10 mouse cellular contexts compared by ENCODE assay signal in the genomic region with DNA sequence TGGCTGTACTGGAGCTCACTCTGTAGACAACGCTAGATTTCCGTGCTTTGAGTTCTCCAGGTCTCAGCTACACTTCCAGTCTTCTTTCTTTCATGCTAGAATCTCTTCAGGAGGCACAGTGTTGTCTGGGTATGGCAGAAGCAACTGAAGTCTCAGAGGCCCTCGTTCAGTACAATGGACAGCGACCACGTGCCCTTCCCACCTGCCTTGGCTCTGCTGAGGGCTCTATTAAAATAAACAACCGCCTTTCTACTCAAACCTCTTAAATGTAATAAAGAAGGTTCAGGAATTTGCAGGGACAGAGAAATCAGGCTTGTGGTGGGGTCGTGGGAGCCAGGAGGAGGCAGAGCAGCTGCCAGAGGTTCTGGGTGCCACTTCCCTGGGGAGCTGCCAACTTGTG. TPM values are rescaled to one million over a fixed set of nuclear protein-coding genes. Genes with fewer than 3 reads are reported as not detected.
DNase-seq lines count a peak whose midpoint lies in the region; ATAC-seq and TF ChIP-seq lines count a peak whose summit lies in the region.
"Had no signal": no experiment of that assay in that cellular context is flagged by ENCODE, and none has a peak within 500 bp of the region (broad histone marks: within the 10 kb centered on the region; RNA-seq: fewer than 3 reads in every experiment).

No protein-coding gene starts in this region.

- H3K4me3 ChIP-seq in thymus, adult 2 months (ENCODE audit: control insufficient read depth, insufficient read depth, low read length), result no peak overlapping the region
- H3K4me3 ChIP-seq in limb, embryonic 14.5 days (replicated peaks; ENCODE audit: low read length), result no peak overlapping the region

- H3K9ac ChIP-seq in limb, embryonic 14.5 days (ENCODE audit: low read depth, low read length, severe bottlenecking), result no peak overlapping the region

- ATAC-seq in limb, embryonic 14.5 days (ENCODE audit: low FRiP score, low read depth), result no peak
- ATAC-seq: intestine, postnatal 0 days had no signal

- H3K4me2 ChIP-seq in limb, embryonic 14.5 days (replicated peaks; ENCODE audit: low read depth, low read length, severe bottlenecking), result no peak overlapping the region

- no peak for TF ChIP-seq CTCF in thymus, adult 2 months (IDR thresholded peaks at IDR 0.05; ENCODE audit: borderline replicate concordance, control insufficient read depth, extremely low read depth, insufficient read depth, low read length, poor library complexity)

- peaks cover 3% of the 10 kb centered on the region for H3K4me1 ChIP-seq in thymus, adult 2 months (replicated peaks; ENCODE audit: control insufficient read depth, insufficient read depth, low read length)
- no peaks in the 10 kb centered on the region for H3K4me1 ChIP-seq in limb, embryonic 14.5 days (ENCODE audit: control insufficient read depth, insufficient read depth, low read length)

- H3K9me3 ChIP-seq in limb, embryonic 14.5 days (ENCODE audit: control insufficient read depth, low read length), result no peaks in the 10 kb centered on the region

- DNase-seq in adrenal gland, postnatal 25 days, result peak; percentile 56
- DNase-seq in adrenal gland, adult 8-10 months, result no peak
- DNase-seq in thymus, adult 2 months, result peak; percentile 61
- no peak for DNase-seq in thymus, adult 18-20 months
- peak; percentile 78 for DNase-seq in limb, embryonic 14.5 days (ENCODE audit: low spot score)
- DNase-seq in thymus, postnatal 4 days, result peak; percentile 82
- DNase-seq in cerebellum, postnatal 14 days, result no peak
- DNase-seq in gastrocnemius, adult 18-20 months (ENCODE audit: low spot score), result no peak

- no peak overlapping the region for H3K27ac ChIP-seq in thymus, adult 2 months (ENCODE audit: control insufficient read depth, insufficient read depth, low read length)
- H3K27ac ChIP-seq in limb, embryonic 14.5 days (replicated peaks; ENCODE audit: low read depth, low read length), result no peak overlapping the region
- H3K27ac ChIP-seq: macrophage had no signal

- H3K27me3 ChIP-seq in thymus, adult 2 months (ENCODE audit: control insufficient read depth, insufficient read depth, low read length), result no peaks in the 10 kb centered on the region; the same call in 1 of the 2 replicates
- H3K27me3 ChIP-seq in limb, embryonic 14.5 days (ENCODE audit: control insufficient read depth, insufficient read depth, low read length), result no peaks in the 10 kb centered on the region

- TF ChIP-seq POLR2A in thymus, adult 2 months (IDR thresholded peaks at IDR 0.05; ENCODE audit: control insufficient read depth, extremely low read depth, insufficient read depth, low read length, poor library complexity), result no peak
- no peak for TF ChIP-seq POLR2A in limb, embryonic 14.5 days (IDR thresholded peaks at IDR 0.05; ENCODE audit: borderline replicate concordance, extremely low read depth, insufficient read depth, insufficient read length)

- 12% methylated on average over 7 of the region's 7 CpGs for WGBS in thymus, adult 2 months
- 8% methylated on average over 7 of the region's 7 CpGs for WGBS in limb, embryonic 14.5 days

- H3K36me3 ChIP-seq in thymus, adult 2 months (ENCODE audit: control insufficient read depth, insufficient read depth, low read length), result no peaks in the 10 kb centered on the region
- H3K36me3 ChIP-seq in limb, embryonic 14.5 days (ENCODE audit: control insufficient read depth, insufficient read depth, low read length), result no peaks in the 10 kb centered on the region

RNA-seq across cellular contexts. Expression of a gene that starts 9.7 kb away (rescaled TPM):
- 16.3 and 21.3 TPM in 2 replicates for total RNA-seq in adrenal gland, postnatal 25 days (2021)
- total RNA-seq in adrenal gland, adult 8-10 months (2022), result 10 to 100 TPM; 21.3 to 31.3 (median 28.5) TPM
- polyA plus RNA-seq in thymus, adult 2 months (2012; rRNA removed), result 15.2 and 19.3 TPM in 2 replicates
- polyA plus RNA-seq in limb, embryonic 14.5 days (2012; rRNA removed), result 20.3 and 24.6 TPM in 2 replicates
- polyA plus RNA-seq in limb, embryonic 14.5 days (2014; fragmentation: Nextera tagmentation; extraction: Ambion mirVana), result 14.6 and 15.9 TPM in 2 replicates
- 10 to 100 TPM; 15.9 to 16.6 TPM for total RNA-seq in gastrocnemius, adult 18-20 months (2021)

RNA-seq across cellular contexts. Expression of a gene that starts 55.8 kb away (rescaled TPM):
- total RNA-seq in adrenal gland, postnatal 25 days (2021), result 2.0 and 2.9 TPM in 2 replicates
- total RNA-seq in adrenal gland, adult 8-10 months (2022), result 1 to 10 TPM; 1.8 to 2.7 (median 2.3) TPM
- polyA plus RNA-seq in thymus, adult 2 months (2012; rRNA removed), result 0.64 and 0.69 TPM in 2 replicates
- polyA plus RNA-seq in limb, embryonic 14.5 days (2012; rRNA removed), result 8.7 and 11.4 TPM in 2 replicates
- polyA plus RNA-seq in limb, embryonic 14.5 days (2014; fragmentation: Nextera tagmentation; extraction: Ambion mirVana), result 6.4 and 6.7 TPM in 2 replicates
- total RNA-seq in gastrocnemius, adult 18-20 months (2021), result under 1 TPM; 0.62 to 0.71 TPM
- polyA plus RNA-seq: macrophage had no signal

Comparison
In these comparisons a context has a peak if more than half of its experiments do, and no peak if none do; other contexts are left out.
1. DNase-seq: peak in adrenal gland, postnatal 25 days (single experiment), thymus, adult 2 months (single experiment), limb, embryonic 14.5 days (single experiment) and thymus, postnatal 4 days (single experiment); none in adrenal gland, adult 8-10 months (single experiment), thymus, adult 18-20 months (0 of 2), cerebellum, postnatal 14 days (0 of 2) and gastrocnemius, adult 18-20 months (single experiment).